ENCODE assay signal across 11 mouse cellular contexts in the genomic region with DNA sequence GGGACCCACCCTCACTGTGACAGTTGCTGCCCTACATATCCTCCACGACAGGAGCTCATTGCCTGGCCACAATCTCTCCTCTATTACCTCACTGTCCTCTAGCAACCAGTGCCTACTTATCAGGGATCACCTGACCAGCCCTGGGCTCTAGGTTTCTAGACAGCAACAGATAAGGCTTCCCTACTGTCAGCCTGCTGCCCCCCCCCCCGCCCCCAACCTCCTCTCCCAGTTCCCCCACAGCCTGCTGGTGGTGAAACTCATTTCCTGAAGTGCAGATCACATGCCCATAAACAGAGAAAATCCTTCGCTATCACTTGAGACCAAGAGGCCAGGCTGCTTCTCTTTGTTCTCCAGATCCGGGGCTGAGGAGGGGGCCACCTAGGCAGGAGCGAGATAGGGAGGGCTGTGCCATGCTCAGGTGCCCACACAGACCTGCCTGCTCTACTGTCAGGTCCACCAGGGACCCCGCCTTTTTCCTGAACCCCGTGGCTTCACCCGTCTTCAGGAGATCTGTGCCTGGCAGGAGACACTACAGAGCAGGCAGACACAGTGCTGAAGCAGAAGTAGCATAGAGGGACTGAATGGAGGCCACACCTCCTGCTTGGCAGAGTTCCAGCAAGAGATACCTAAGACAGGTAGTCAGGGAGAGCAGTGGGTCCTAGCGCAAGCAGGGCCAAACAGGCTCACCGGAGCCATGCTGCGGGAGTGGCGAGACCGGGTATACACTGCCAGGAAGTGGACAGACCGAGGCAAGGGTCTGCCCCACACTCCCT. TPM values are rescaled to one million over a fixed set of nuclear protein-coding genes. Genes with fewer than 3 reads are reported as not detected.
DNase-seq lines count a peak whose midpoint lies in the region; ATAC-seq lines count a peak whose summit lies in the region.
"Had no signal": no experiment of that assay in that cellular context is flagged by ENCODE, and none has a peak within 500 bp of the region (broad histone marks: within the 10 kb centered on the region; RNA-seq: fewer than 3 reads in every experiment).

No protein-coding gene starts in this region.

- H3K4me2 ChIP-seq in forebrain, embryonic 11.5 days (ENCODE audit: low read depth, low read length, severe bottlenecking): no peak overlapping the region
- no peak overlapping the region for H3K4me2 ChIP-seq in kidney, embryonic 16.5 days (replicated peaks; ENCODE audit: low read depth, low read length)
- no peak overlapping the region for H3K4me2 ChIP-seq in embryonic facial prominence, embryonic 14.5 days (ENCODE audit: low read depth, low read length)

- peaks cover 15% of the 10 kb centered on the region for H3K27me3 ChIP-seq in forebrain, embryonic 10.5 days (ENCODE audit: poor library complexity, severe bottlenecking)
- H3K27me3 ChIP-seq in forebrain, embryonic 11.5 days (ENCODE audit: control insufficient read depth, insufficient read depth, low read length): no peaks in the 10 kb centered on the region
- H3K27me3 ChIP-seq in kidney, embryonic 16.5 days (ENCODE audit: insufficient read depth, low read length): no peaks in the 10 kb centered on the region
- 0 out of 2 replicates have a peak, but pooled peaks cover 3% of the 10 kb centered on the region for H3K27me3 ChIP-seq in embryonic facial prominence, embryonic 14.5 days (replicated peaks; ENCODE audit: control insufficient read depth, insufficient read depth, low read length)

- peaks cover 18% of the 10 kb centered on the region for H3K4me1 ChIP-seq in forebrain, embryonic 10.5 days
- H3K4me1 ChIP-seq in forebrain, embryonic 11.5 days (replicated peaks; ENCODE audit: control insufficient read depth, insufficient read depth, low read length): no peaks in the 10 kb centered on the region
- H3K4me1 ChIP-seq in kidney, embryonic 16.5 days (ENCODE audit: insufficient read depth, low read length): peaks cover 24% of the 10 kb centered on the region
- no peaks in the 10 kb centered on the region for H3K4me1 ChIP-seq in embryonic facial prominence, embryonic 14.5 days (ENCODE audit: control insufficient read depth, insufficient read depth, low read length)

- H3K27ac ChIP-seq in forebrain, embryonic 10.5 days: 0 out of 2 replicates have a peak overlapping the region, but pooled peaks have one; percentile 40
- H3K27ac ChIP-seq in forebrain, embryonic 11.5 days (ENCODE audit: low read depth, low read length): no peak overlapping the region
- H3K27ac ChIP-seq in kidney, embryonic 16.5 days (ENCODE audit: low read length): no peak overlapping the region
- no peak overlapping the region for H3K27ac ChIP-seq in embryonic facial prominence, embryonic 14.5 days (replicated peaks; ENCODE audit: low read depth, low read length)

- 86% methylated on average over 14 of the region's 14 CpGs for WGBS in forebrain, embryonic 10.5 days
- 86% methylated on average over 14 of the region's 14 CpGs for WGBS in forebrain, embryonic 11.5 days
- WGBS in kidney, embryonic 16.5 days: 68% methylated on average over 14 of the region's 14 CpGs
- 56% methylated on average over 14 of the region's 14 CpGs for WGBS in embryonic facial prominence, embryonic 14.5 days

- no peak for ATAC-seq in forebrain, embryonic 11.5 days (replicated peaks; ENCODE audit: low FRiP score)
- ATAC-seq in kidney, embryonic 16.5 days (ENCODE audit: low FRiP score, low TSS enrichment): peak; percentile 21
- peak; percentile 92 for ATAC-seq in embryonic facial prominence, embryonic 14.5 days (ENCODE audit: low read depth)
- ATAC-seq in megakaryocyte progenitor cell, adult 5-6 weeks (replicated peaks; ENCODE audit: poor library complexity): peak; percentile 56
- no peak for ATAC-seq in cerebellum, adult (ENCODE audit: insufficient number of reproducible peaks, low FRiP score, low TSS enrichment)

- H3K9me3 ChIP-seq in forebrain, embryonic 10.5 days: no peaks in the 10 kb centered on the region; the same call in 1 of the 2 replicates
- no peaks in the 10 kb centered on the region for H3K9me3 ChIP-seq in forebrain, embryonic 11.5 days (ENCODE audit: control insufficient read depth, low read length)
- no peaks in the 10 kb centered on the region for H3K9me3 ChIP-seq in kidney, embryonic 16.5 days (ENCODE audit: low read length)
- H3K9me3 ChIP-seq in embryonic facial prominence, embryonic 14.5 days (ENCODE audit: control insufficient read depth, low read length): no peaks in the 10 kb centered on the region

- H3K4me3 ChIP-seq in forebrain, embryonic 10.5 days: no peak overlapping the region
- no peak overlapping the region for H3K4me3 ChIP-seq in forebrain, embryonic 11.5 days (ENCODE audit: low read depth, low read length)
- H3K4me3 ChIP-seq in kidney, embryonic 16.5 days (ENCODE audit: low read length): no peak overlapping the region
- no peak overlapping the region for H3K4me3 ChIP-seq in embryonic facial prominence, embryonic 14.5 days (ENCODE audit: low read depth, low read length)

- H3K9ac ChIP-seq in forebrain, embryonic 11.5 days (ENCODE audit: low read length): no peak overlapping the region
- H3K9ac ChIP-seq in kidney, embryonic 16.5 days (replicated peaks; ENCODE audit: low read length): no peak overlapping the region
- H3K9ac ChIP-seq in embryonic facial prominence, embryonic 14.5 days (ENCODE audit: low read depth, low read length): no peak overlapping the region

- no peak for DNase-seq in forebrain, embryonic 10.5 days (ENCODE audit: extremely low spot score, low spot score)
- no peak for DNase-seq in forebrain, embryonic 11.5 days (ENCODE audit: low spot score)
- DNase-seq in kidney, adult 18-20 months: no peak
- DNase-seq in embryonic facial prominence, embryonic 14.5 days (ENCODE audit: low spot score): peak; percentile 78
- no peak for DNase-seq in layer of hippocampus, adult 9-11 months
- DNase-seq: embryo, embryonic 11 days; layer of hippocampus, postnatal 36 days had no signal

- peaks cover 23% of the 10 kb centered on the region for H3K36me3 ChIP-seq in forebrain, embryonic 10.5 days (replicated peaks)
- peaks cover 4% of the 10 kb centered on the region; the same call in 1 of the 2 replicates for H3K36me3 ChIP-seq in forebrain, embryonic 11.5 days (ENCODE audit: control insufficient read depth, insufficient read depth, low read length)
- 0 out of 2 replicates have a peak, but pooled peaks cover 3% of the 10 kb centered on the region for H3K36me3 ChIP-seq in kidney, embryonic 16.5 days (ENCODE audit: insufficient read depth, low read length)
- H3K36me3 ChIP-seq in embryonic facial prominence, embryonic 14.5 days (ENCODE audit: control insufficient read depth, insufficient read depth, low read length): 0 out of 2 replicates have a peak, but pooled peaks cover 6% of the 10 kb centered on the region

RNA-seq across cellular contexts. Expression of a gene that starts 20.9 kb away (rescaled TPM):
- 5.2 and 5.9 TPM in 2 replicates for polyA plus RNA-seq in forebrain, embryonic 10.5 days (2016; fragmentation: Nextera tagmentation; extraction: Ambion mirVana)
- 10.2 and 10.8 TPM in 2 replicates for polyA plus RNA-seq in forebrain, embryonic 11.5 days (2014; fragmentation: Nextera tagmentation; extraction: Ambion mirVana)
- polyA plus RNA-seq in kidney, embryonic 16.5 days (2015; fragmentation: Nextera tagmentation; extraction: Ambion mirVana): 5.4 and 6.2 TPM in 2 replicates
- polyA plus RNA-seq in embryonic facial prominence, embryonic 14.5 days (2014; fragmentation: Nextera tagmentation; extraction: Ambion mirVana): 3.8 and 4.2 TPM in 2 replicates
- total RNA-seq in megakaryocyte progenitor cell, adult 5-6 weeks (2015): 0.17 TPM in 1 of 2 replicates, not detected in the other
- 0.12 and 0.27 TPM in 2 replicates for total RNA-seq in megakaryocyte progenitor cell, adult 5-6 weeks (2017)

RNA-seq across cellular contexts. Expression of a gene that starts 44.5 kb away (rescaled TPM):
- polyA plus RNA-seq in forebrain, embryonic 10.5 days (2016; fragmentation: Nextera tagmentation; extraction: Ambion mirVana): not detected in 2 replicates
- polyA plus RNA-seq in forebrain, embryonic 11.5 days (2014; fragmentation: Nextera tagmentation; extraction: Ambion mirVana): not detected in 2 replicates
- not detected in 2 replicates for polyA plus RNA-seq in kidney, embryonic 16.5 days (2015; fragmentation: Nextera tagmentation; extraction: Ambion mirVana)
- polyA plus RNA-seq in embryonic facial prominence, embryonic 14.5 days (2014; fragmentation: Nextera tagmentation; extraction: Ambion mirVana): 0.39 and 2.4 TPM in 2 replicates
- total RNA-seq in megakaryocyte progenitor cell, adult 5-6 weeks (2015): not detected in 2 replicates
- total RNA-seq in megakaryocyte progenitor cell, adult 5-6 weeks (2017): 0.96 TPM in 1 of 2 replicates, not detected in the other
- polyA plus RNA-seq: kidney, embryonic 14.5 days had no signal

RNA-seq across cellular contexts. Expression of a gene that starts 49.0 kb away (rescaled TPM):
- 10.9 and 12.7 TPM in 2 replicates for polyA plus RNA-seq in forebrain, embryonic 10.5 days (2016; fragmentation: Nextera tagmentation; extraction: Ambion mirVana)
- polyA plus RNA-seq in forebrain, embryonic 11.5 days (2014; fragmentation: Nextera tagmentation; extraction: Ambion mirVana): 10.8 and 11.9 TPM in 2 replicates
- polyA plus RNA-seq in kidney, embryonic 16.5 days (2015; fragmentation: Nextera tagmentation; extraction: Ambion mirVana): 10.9 and 12.9 TPM in 2 replicates
- 6.7 and 8.7 TPM in 2 replicates for polyA plus RNA-seq in embryonic facial prominence, embryonic 14.5 days (2014; fragmentation: Nextera tagmentation; extraction: Ambion mirVana)
- 0.61 and 0.84 TPM in 2 replicates for total RNA-seq in megakaryocyte progenitor cell, adult 5-6 weeks (2015)
- 0.67 TPM in 1 of 2 replicates, not detected in the other for total RNA-seq in megakaryocyte progenitor cell, adult 5-6 weeks (2017)

Comparison
In these comparisons a context has a peak if more than half of its experiments do, and no peak if none do; other contexts are left out.
1. ATAC-seq: peak in kidney, embryonic 16.5 days (single experiment), embryonic facial prominence, embryonic 14.5 days (single experiment) and megakaryocyte progenitor cell, adult 5-6 weeks (single experiment); none in forebrain, embryonic 11.5 days (single experiment) and cerebellum, adult (single experiment).